Mouse (Mus musculus) heart, embryonic 13.5 days (tissue): ENCODE results near the gene R3hdm1. TPM values are rescaled to one million over a fixed set of nuclear protein-coding genes. Genes with fewer than 3 reads are reported as not detected.

Experiments used
- microRNA counts: library from miRNA; unstranded; fragments of <30 nt; microRNA quantifications from one replicate; lab custom pipeline; 2016
- microRNA-seq: library from miRNA; unstranded; fragments of <30 nt; microRNA quantifications from one replicate; pipeline ENCODE4, GENCODE M21; 2016
- polyA plus RNA-seq: library from polyadenylated mRNA; unstranded; fragments of >200 nt; fragmentation: Nextera tagmentation; extraction: Ambion mirVana; gene quantifications from 2 replicates; pipeline ENCODE4 v1.2.1, GENCODE M21; 2015

R3hdm1 gene
- polyA plus RNA-seq, 1 experiment from 2014 or later = 49.0 TPM

MicroRNA genes within 50 kb of the gene (microRNA counts, 519-probe panel; counts per million panel counts)
- microRNA mmu-miR-128 (lab: Ali Mortazavi, UCI) = 3,205 counts per million, percentile 68 among the panel's probes with 10 or more counts

Small RNAs within 50 kb of the gene (microRNA-seq; reads per million reads assigned to microRNA genes)
- gene Mir128-1 = 111 reads per million, percentile 55 among the genes with 10 or more reads in this experiment

Other genes with a start within 250 kb of the R3hdm1 start
- 0.04 TPM in 1 of 2 replicates, not detected in the other for gene Map3k19, start 248.3 kb upstream of the R3hdm1 start, polyA plus RNA-seq
- gene Rab3gap1, start 234.5 kb upstream of the R3hdm1 start, polyA plus RNA-seq = 21.7 and 21.8 TPM in 2 replicates
- gene Zranb3, start 254 bp upstream of the R3hdm1 start, polyA plus RNA-seq = 5.7 and 5.8 TPM in 2 replicates
- gene Ubxn4, start 140.7 kb downstream of the R3hdm1 start, polyA plus RNA-seq = 49.2 and 63.6 TPM in 2 replicates
- 0.03 and 0.04 TPM in 2 replicates for gene Lct, start 225.0 kb downstream of the R3hdm1 start, polyA plus RNA-seq